Mouse (Mus musculus) cerebellum, adult 8-10 months (tissue): ENCODE measurements around the gene Fbxw18.
"Not testable (repeated sequence)": the region's sequence is repeated elsewhere in the genome, so short reads cannot be mapped to it uniquely, and the experiment has no call there.

Experiments
- DNase-seq: peaks from one replicate; pipeline ENCODE4 v3.0.0; 2022

The Fbxw18 gene

DNA sequence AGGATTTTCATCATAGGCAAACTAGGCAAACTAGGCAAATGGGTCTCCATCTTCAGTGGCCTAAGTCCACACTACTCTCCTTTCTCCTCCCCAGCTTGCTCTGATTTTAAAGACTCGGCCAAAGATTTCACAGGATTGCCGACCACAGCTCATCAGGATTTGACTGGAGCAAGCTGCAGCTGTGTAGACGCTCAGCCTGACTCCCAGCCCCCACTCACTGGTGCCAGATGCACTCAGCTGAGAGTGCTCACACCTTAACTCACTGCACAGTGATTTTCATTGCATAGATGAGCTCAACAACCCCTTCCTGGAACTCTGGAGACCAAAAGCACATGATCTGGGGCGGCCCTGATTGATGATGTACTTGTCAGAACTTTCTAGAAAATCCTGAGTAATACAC lies at the start of gene Fbxw18:
Fbxw18 (minus strand) TSS at position 101 of the 400 bp plus-strand sequence.
- DNase-seq = not testable (repeated sequence)

DNA sequence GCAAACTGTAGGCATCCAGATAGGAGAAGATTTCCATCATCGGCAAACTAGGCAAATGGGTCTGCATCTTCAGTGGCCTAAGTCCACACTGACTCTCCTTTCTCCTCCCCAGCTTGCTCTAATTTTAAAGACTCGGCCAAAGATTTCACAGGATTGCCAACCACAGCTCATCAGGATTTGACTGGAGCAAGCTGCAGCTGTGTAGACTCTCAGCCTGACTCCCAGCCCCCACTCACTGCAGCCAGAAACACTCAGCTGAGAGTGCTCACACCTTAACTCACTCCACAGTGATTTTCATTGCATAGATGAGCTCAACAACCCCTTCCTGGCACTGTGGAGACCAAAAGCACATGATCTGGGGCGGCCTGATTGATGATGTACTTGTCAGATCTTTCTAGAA lies 43.5 kb upstream of the Fbxw18 start, which contains the start of gene Fbxw26:
Fbxw26 (minus strand) TSS at position 101 of the 400 bp plus-strand sequence.
- DNase-seq = not testable (repeated sequence)

DNA sequence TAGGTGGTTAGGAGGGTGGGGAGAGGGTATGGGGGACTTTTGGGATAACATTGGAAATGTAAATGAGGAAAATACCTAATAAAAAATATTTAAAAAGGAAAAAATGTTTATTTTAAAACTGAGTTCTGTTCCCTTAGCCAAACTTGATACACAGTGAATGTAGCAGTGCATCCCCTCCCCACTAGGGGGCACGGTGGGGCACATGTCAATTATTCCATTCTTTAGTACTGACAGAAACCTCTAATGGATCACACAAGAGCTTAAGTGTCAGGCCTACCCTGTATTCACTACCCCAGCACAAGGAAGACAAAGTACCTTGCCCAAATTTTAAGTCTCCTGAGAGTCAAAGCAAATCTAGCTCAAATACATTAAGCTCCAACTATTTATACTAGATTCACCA lies 17.2 kb downstream of the Fbxw18 start:
- DNase-seq = peak; percentile 5

DNA sequence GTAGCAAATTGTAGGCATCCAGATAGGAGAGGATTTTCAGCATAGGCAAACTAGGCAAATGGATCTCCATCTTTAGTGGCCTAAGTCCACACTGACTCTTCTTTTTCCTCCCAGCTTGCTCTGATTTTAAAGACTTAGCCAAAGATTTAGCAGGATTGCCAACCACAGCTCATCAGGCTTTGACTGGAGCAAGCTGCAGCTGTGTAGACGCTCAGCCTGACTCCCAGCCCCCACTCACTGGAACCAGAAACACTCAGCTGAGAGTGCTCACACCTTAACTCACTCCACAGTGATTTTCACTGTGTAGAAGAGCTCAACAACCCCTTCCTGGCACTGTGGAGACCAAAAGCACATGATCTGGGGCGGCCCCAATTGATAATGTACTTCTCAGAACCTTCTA lies 37.9 kb downstream of the Fbxw18 start, which contains the start of gene Fbxw25:
Fbxw25 (minus strand) TSS at position 101 of the 400 bp plus-strand sequence.
- not testable (repeated sequence) for DNase-seq
